Mouse (Mus musculus): ENCODE measurements around the gene Habp2. TPM values are rescaled to one million over a fixed set of nuclear protein-coding genes. Genes with fewer than 3 reads are reported as not detected.
A peak's percentile ranks its signal among the peaks of the same experiment; 100 is the strongest.

Habp2 gene
- polyA plus RNA-seq, 1 experiment from 2014 or later, result 0.07 TPM

DNA sequence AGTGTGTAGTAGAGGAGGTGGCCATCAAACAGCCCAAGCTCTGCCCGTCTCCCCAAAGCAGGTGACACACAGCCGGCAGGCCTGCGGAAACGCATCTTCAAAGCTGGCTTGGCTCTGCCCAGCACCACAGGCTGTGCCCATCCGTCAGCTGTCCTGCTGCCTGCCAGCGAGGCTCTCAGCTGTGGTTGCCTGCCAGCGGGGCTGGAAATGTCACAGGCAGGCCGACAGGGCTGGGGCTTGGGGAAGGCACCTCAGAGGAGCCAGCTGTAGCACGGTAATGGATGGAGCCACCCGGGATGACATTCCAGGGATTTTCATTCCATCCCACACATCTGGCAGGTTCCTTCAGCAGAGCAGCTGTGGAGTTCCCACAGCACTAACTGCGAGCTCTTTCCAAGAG lies 13.9 kb downstream of the Habp2 start:
- no peak overlapping the region for H3K4me2 ChIP-seq
- no peak overlapping the region for H3K27ac ChIP-seq (replicated peaks)
- H3K9ac ChIP-seq, result no peak overlapping the region
- WGBS, result 61% methylated on average over 11 of the region's 11 CpGs
- no peaks in the 10 kb centered on the region for H3K27me3 ChIP-seq
- no peak for ATAC-seq (ENCODE audit: low read depth)
- H3K4me1 ChIP-seq (replicated peaks), result peaks cover 4% of the 10 kb centered on the region; the same call in 1 of the 2 replicates
- no peak overlapping the region for H3K4me3 ChIP-seq
- no peaks in the 10 kb centered on the region for H3K36me3 ChIP-seq
- H3K9me3 ChIP-seq, result no peaks in the 10 kb centered on the region

DNA sequence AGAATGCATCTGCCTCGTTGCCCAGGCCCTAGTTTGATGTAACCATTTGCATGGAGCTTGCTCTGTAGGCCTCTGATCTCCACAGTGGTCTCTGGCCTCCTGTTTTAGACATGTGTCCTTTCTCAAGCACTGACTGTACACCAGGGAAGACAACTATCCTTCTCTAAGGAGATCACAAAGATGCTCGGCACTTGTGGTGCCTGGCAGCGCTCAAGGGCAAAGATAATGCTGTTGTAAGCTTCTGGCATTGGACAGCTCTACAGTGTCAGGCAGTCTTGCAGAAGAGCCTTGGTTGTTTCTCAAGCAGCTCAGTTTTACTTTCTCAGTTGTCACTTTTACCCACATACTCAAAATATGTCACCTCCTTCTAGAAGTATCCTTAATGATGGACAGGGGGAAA lies 29.6 kb downstream of the Habp2 start:
- Histone ChIP-seq H3K27me3 (no peaks in the 10 kb centered on the region), H3K9ac (no peak overlapping the region), H3K4me3 (no peak overlapping the region), H3K27ac (replicated peaks) (no peak overlapping the region), H3K36me3 (no peaks in the 10 kb centered on the region), H3K9me3 (no peaks in the 10 kb centered on the region), H3K4me2 (no peak overlapping the region), H3K4me1 (replicated peaks) (peaks cover 19% of the 10 kb centered on the region)
- whole genome bisulfite sequencing, result 77% methylated on average over 3 of the region's 3 CpGs
- no peak for ATAC-seq (ENCODE audit: low read depth)

DNA sequence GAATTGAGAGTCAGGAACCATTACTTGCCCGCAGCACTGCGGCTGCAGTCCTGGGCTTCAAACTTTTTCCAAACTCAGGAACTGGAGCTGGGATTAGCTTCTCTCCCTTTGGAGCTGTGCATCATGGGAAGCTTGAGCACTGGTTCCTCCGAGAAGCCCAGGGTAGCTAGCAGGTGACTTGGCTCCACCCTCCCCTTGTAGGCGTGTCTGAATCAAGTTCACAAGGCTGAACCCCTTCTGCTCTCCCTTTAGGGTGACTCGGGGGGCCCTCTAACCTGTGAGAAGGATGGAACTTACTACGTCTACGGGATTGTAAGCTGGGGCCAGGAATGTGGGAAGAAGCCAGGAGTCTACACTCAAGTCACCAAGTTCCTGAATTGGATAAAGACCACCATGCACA lies 32.3 kb downstream of the Habp2 start:
- peaks cover 23% of the 10 kb centered on the region for H3K4me1 ChIP-seq (replicated peaks)
- H3K4me2 ChIP-seq, result no peak overlapping the region
- ATAC-seq (ENCODE audit: low read depth), result no peak
- no peaks in the 10 kb centered on the region for H3K9me3 ChIP-seq
- H3K9ac ChIP-seq, result no peak overlapping the region
- H3K36me3 ChIP-seq, result no peaks in the 10 kb centered on the region
- no peak overlapping the region for H3K27ac ChIP-seq (replicated peaks)
- 96% methylated on average over 7 of the region's 7 CpGs for WGBS
- no peaks in the 10 kb centered on the region for H3K27me3 ChIP-seq
- no peak overlapping the region for H3K4me3 ChIP-seq

DNA sequence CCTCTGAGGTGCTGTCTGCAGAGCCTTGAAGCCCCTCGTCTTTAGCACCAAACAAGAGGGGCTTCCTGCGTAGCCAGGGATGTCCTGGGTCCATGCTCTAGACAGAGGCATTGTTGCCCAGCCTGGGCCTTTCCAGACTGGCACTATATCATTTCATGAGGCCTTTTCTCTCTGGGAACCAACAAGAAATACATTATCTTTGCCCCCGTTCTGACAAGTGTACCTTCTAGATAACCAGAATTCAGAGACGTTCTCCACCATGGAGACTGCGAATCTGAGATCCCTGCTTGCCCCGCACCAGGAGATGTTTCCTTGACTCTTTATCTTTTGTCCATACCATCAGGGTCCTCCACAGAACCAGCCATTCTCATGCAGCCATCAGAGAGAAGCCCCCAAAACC lies 32.7 kb downstream of the Habp2 start:
- WGBS, result 89% methylated on average over 6 of the region's 6 CpGs
- no peaks in the 10 kb centered on the region for H3K27me3 ChIP-seq
- H3K36me3 ChIP-seq, result no peaks in the 10 kb centered on the region
- no peak overlapping the region for H3K9ac ChIP-seq
- H3K4me1 ChIP-seq (replicated peaks), result peaks cover 23% of the 10 kb centered on the region
- H3K27ac ChIP-seq (replicated peaks), result no peak overlapping the region
- no peaks in the 10 kb centered on the region for H3K9me3 ChIP-seq
- no peak overlapping the region for H3K4me2 ChIP-seq
- no peak for ATAC-seq (ENCODE audit: low read depth)
- H3K4me3 ChIP-seq, result no peak overlapping the region

DNA sequence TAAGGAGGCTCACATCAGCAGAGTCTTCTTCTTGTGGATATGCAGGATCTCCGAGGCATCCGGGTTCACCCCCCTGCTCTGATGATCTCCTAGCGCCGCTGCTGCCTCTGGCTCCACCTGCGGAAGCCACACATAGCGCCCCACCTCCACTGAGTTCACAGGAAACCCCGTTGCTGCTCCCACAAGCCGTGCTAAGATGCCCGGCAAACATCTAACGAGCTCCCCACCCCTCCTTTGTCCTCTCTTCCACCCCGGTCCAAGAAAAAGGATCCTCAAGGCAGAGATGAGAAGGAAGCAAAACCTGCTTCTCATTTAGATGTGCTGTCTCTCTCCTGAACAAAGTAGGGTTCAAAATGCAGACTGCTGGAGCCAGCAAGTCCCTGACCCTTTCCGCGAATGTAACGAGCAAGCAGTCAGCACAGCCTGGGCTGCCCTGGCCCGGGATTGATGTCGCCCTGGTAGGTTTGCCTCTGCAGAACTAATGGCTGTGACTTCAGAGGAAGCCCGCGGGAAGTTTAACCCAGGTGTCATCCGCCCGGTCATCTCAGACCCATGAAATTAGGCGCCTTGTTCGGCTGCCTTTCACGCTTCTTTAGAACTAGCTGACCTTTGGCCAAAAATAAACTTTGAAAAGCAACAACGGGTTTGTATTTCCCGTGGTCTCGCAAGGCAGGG lies 33.4 kb downstream of the Habp2 start:
- peak overlapping the region; percentile 42 for H3K4me2 ChIP-seq
- no peaks in the 10 kb centered on the region for H3K36me3 ChIP-seq
- H3K9ac ChIP-seq, result 0 out of 2 replicates have a peak overlapping the region, but pooled peaks have one; percentile 41
- 15% methylated on average over 26 of the region's 26 CpGs for WGBS
- no peak for ATAC-seq (ENCODE audit: low read depth)
- no peaks in the 10 kb centered on the region for H3K27me3 ChIP-seq
- no peak overlapping the region for H3K27ac ChIP-seq (replicated peaks)
- H3K9me3 ChIP-seq, result no peaks in the 10 kb centered on the region
- H3K4me1 ChIP-seq (replicated peaks), result peaks cover 23% of the 10 kb centered on the region
- peak overlapping the region; percentile 12; the same call in 1 of the 2 replicates for H3K4me3 ChIP-seq

DNA sequence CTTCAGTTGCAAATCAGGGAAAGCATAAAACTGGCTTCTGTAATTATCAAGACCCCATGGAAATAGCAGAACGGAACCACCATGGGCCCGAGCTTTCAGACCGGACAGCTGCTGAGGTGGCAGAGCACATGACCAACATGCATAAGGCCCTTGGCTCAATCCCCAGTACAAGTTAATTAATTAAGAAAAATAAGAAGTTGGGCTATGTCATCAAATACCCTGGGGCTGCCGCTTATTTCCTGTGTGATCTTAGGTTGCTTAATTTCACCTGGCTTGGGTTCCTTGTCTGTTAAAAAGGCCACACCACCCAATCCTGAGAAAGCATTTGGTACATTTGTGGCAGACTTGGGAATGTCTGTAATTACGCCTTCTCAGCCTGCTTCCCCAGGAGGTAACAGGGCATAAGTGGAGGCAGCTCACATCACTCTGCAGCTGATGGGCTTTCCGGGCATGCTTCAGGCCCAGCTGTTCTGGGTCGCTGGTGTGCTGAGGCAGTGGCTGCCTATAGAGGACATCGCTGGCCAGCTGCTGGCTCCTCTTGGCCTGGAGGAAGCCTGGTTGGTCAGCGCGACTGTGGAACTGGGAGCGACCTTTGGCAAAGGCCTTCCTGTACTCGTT lies 34.5 kb downstream of the Habp2 start:
- Histone ChIP-seq H3K4me2 (no peak overlapping the region), H3K27me3 (no peaks in the 10 kb centered on the region), H3K9me3 (no peaks in the 10 kb centered on the region), H3K36me3 (no peaks in the 10 kb centered on the region), H3K4me3 (no peak overlapping the region), H3K9ac (no peak overlapping the region), H3K4me1 (replicated peaks) (peaks cover 32% of the 10 kb centered on the region), H3K27ac (replicated peaks) (no peak overlapping the region)
- no peak for ATAC-seq (ENCODE audit: low read depth)
- 71% methylated on average over 12 of the region's 12 CpGs for WGBS

DNA sequence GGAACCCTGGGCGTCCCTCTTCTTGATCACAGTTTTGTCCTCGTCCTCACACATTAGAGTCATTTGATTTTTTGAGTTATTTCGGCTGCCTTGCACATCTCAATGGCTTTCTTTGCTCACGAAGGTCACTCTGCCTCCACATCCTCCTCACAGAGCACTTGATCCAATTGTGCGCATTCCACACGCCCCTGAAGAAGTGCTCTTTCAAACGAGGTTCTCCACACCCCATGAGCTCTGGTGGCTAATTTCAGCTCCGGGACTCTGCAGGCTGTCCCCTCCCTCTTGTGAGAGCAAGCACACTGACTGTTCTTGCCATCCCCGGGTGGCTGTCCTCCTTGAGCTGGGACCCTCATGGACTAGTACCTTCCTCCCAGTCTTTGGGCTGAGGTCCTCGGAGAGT lies 38.7 kb downstream of the Habp2 start:
- no peak for ATAC-seq (ENCODE audit: low read depth)
- 57% methylated on average over 10 of the region's 10 CpGs for WGBS
- H3K4me3 ChIP-seq, result no peak overlapping the region
- no peaks in the 10 kb centered on the region for H3K9me3 ChIP-seq
- no peak overlapping the region for H3K27ac ChIP-seq (replicated peaks)
- H3K9ac ChIP-seq, result no peak overlapping the region
- H3K36me3 ChIP-seq, result no peaks in the 10 kb centered on the region
- no peaks in the 10 kb centered on the region for H3K27me3 ChIP-seq
- H3K4me1 ChIP-seq (replicated peaks), result peaks cover 25% of the 10 kb centered on the region
- no peak overlapping the region for H3K4me2 ChIP-seq

DNA sequence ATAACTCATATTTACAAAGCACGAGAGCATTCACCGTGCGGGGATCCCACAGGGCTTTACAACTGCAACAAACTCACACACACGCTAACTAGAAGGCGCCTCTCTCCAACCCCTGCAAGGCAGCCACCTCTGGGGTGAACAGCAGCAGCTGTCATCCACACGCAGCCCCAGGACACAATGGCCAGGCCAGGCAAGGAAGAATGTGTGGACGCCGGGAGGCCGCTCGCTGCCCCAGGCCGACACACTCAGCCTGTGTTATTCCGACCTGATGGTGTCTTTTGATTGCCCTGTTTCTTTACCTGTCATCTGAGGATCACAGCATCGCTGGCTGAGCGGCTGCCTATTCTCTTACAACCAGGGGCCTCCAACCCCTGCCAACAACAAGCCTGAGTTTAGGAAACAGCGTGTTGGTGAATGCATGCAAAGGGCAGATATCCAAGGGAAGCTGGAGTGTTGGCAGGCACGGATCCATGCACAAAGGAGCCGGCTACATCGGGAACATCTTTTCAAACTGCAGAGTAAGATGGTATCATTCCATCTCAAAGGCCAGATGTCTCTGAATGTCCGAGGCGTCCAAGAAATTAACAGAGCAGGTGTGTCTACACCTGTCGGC lies 39.4 kb downstream of the Habp2 start:
- WGBS, result 45% methylated on average over 21 of the region's 21 CpGs
- Histone ChIP-seq H3K27me3 (no peaks in the 10 kb centered on the region), H3K36me3 (no peaks in the 10 kb centered on the region), H3K9ac (peak overlapping the region; percentile 34; the same call in 1 of the 2 replicates), H3K4me3 (no peak overlapping the region), H3K4me1 (replicated peaks) (peaks cover 18% of the 10 kb centered on the region), H3K9me3 (no peaks in the 10 kb centered on the region), H3K4me2 (no peak overlapping the region), H3K27ac (replicated peaks) (no peak overlapping the region)
- ATAC-seq (ENCODE audit: low read depth), result no peak

DNA sequence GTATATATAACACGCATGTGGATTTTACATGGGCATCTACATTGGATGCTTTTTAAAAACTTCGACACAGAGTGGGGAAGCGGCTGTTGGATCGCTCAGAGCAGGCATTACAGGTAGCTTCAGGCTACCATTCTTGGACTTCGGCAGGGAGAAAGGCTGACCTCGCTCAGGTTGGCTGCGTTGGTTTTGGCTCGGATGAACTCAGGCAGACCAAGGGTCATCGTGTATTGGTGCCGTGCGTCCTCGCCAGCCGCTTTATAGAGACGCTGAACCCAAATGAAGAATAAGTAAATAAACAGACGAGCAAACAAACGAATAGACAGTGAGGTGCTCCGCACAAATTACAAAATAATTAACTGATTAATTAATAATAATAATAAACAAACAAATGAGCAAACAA lies 49.4 kb downstream of the Habp2 start:
- H3K4me2 ChIP-seq, result no peak overlapping the region
- no peak overlapping the region for H3K27ac ChIP-seq (replicated peaks)
- H3K27me3 ChIP-seq, result 0 out of 2 replicates have a peak, but pooled peaks cover 3% of the 10 kb centered on the region
- no peak overlapping the region for H3K9ac ChIP-seq
- H3K36me3 ChIP-seq, result no peaks in the 10 kb centered on the region
- ATAC-seq (ENCODE audit: low read depth), result no peak
- no peaks in the 10 kb centered on the region for H3K4me1 ChIP-seq (replicated peaks)
- WGBS, result 91% methylated on average over 17 of the region's 17 CpGs
- H3K9me3 ChIP-seq, result no peaks in the 10 kb centered on the region
- no peak overlapping the region for H3K4me3 ChIP-seq

DNA sequence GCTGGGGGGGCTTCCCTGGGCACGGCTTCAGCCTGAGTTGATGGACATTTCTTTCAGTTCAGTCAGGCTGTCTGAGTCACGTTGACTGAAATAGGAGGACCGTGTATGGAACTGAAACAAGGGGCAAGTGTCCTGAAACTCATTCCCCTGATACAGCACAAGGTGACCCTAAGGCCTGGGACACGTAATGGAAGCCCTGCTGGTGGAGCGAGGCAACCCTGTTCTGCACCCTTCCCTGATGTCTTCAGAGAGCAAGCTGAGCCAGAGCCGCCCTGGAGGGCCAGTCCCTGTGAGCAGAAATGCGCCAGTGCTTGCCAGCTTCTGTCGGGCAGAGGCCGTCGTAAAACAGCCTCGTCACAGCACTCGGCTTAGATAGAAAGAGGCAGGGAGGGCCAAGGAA lies 49.9 kb downstream of the Habp2 start:
- Histone ChIP-seq H3K4me1 (replicated peaks) (no peaks in the 10 kb centered on the region), H3K9me3 (no peaks in the 10 kb centered on the region), H3K4me3 (no peak overlapping the region), H3K27me3 (0 out of 2 replicates have a peak, but pooled peaks cover 4% of the 10 kb centered on the region), H3K36me3 (no peaks in the 10 kb centered on the region), H3K27ac (replicated peaks) (no peak overlapping the region), H3K4me2 (no peak overlapping the region), H3K9ac (no peak overlapping the region)
- ATAC-seq (ENCODE audit: low read depth), result no peak
- 61% methylated on average over 12 of the region's 12 CpGs for WGBS

DNA sequence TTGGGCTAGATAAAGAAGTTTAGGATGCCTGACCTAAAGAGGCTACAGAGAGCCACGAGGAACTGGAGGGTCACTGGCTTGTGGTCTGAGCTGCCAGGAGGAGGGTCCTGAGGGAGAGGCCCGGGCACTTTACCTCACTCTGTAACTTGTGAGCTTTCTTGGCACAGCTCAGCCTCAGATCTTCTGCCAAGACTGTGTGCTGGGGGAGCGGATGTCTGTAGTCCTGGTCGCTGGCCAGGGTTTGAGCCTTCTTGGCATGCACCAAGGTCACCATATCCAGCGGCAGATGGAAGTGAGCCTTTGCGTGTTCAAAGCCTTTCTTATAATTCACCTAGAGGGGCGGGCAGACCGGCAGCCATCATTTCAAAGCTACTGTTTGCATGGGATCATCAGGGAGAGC lies 55.1 kb downstream of the Habp2 start:
- Histone ChIP-seq H3K9ac (no peak overlapping the region), H3K4me1 (replicated peaks) (peaks cover 14% of the 10 kb centered on the region), H3K4me3 (no peak overlapping the region), H3K4me2 (no peak overlapping the region), H3K9me3 (no peaks in the 10 kb centered on the region), H3K36me3 (no peaks in the 10 kb centered on the region), H3K27ac (replicated peaks) (no peak overlapping the region), H3K27me3 (0 out of 2 replicates have a peak, but pooled peaks cover 5% of the 10 kb centered on the region)
- ATAC-seq (ENCODE audit: low read depth), result no peak
- 88% methylated on average over 8 of the region's 8 CpGs for WGBS

DNA sequence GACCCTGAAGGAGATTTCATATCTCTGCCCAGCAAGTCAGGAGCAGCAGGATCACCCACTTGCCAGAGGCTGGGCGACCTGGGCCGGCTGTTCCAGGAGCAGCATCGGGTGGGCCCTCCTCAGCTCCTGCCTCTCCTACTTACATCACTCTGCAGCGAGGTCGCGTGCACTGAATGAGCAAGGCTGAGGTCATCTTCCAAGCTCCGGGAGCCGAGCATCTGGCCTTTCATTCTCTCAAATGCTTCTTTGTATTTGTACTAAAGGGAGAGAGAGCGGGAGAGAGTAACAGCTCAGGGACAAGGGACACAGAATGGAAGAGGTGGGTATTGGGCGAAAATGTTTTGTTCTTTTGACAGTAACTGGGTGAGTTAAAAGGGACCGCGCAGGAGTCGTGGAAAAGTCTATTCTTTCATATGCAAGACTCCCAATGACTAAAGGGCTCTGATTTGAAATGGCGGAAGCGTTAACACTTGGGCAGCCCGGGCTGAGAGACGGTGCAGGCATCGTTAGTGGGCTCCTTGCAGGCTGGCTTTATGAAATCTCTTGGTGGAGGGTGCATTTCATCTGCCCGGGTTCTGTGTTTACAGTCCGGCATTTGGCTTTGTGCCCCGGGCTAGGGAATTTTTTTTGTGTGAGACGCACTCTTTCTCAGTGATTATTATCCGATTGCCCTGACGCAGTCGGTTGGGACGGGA lies 57.1 kb downstream of the Habp2 start:
- Histone ChIP-seq H3K27me3 (0 out of 2 replicates have a peak, but pooled peaks cover 2% of the 10 kb centered on the region), H3K9me3 (no peaks in the 10 kb centered on the region), H3K27ac (replicated peaks) (peak overlapping the region; percentile 38; the same call in 1 of the 2 replicates), H3K4me1 (replicated peaks) (peaks cover 14% of the 10 kb centered on the region), H3K4me3 (no peak overlapping the region), H3K9ac (peak overlapping the region; percentile 52), H3K4me2 (peak overlapping the region; percentile 44), H3K36me3 (no peaks in the 10 kb centered on the region)
- 0 out of 2 replicates have a peak, but pooled peaks have one; percentile 29 for ATAC-seq (ENCODE audit: low read depth)
- 18% methylated on average over 26 of the region's 26 CpGs for WGBS
